In genomic region chr7:79951038-79951437, GRCm38 (mm10) we compare ENCODE assay signal across 14 mouse cellular contexts.
"Had no signal": no experiment of that assay in that cellular context is flagged by ENCODE, and none has a peak within 500 bp of the region (broad histone marks: within the 10 kb centered on the region; RNA-seq: fewer than 3 reads in every experiment).

No protein-coding gene starts in this region.

- H3K9ac ChIP-seq: kidney, embryonic 15.5 days; limb, embryonic 12.5 days; liver, embryonic 14.5 days; lung, embryonic 14.5 days; midbrain, embryonic 13.5 days had no signal

- H3K4me1 ChIP-seq: kidney, embryonic 15.5 days; limb, embryonic 12.5 days; midbrain, embryonic 13.5 days had no signal

- H3K27ac ChIP-seq: kidney, embryonic 15.5 days; limb, embryonic 12.5 days; liver, embryonic 14.5 days; midbrain, embryonic 13.5 days had no signal

- DNase-seq: kidney, postnatal 14 days; layer of hippocampus, postnatal 36 days; liver; lung, postnatal 10 days; lung, postnatal 4 days; right cerebral cortex, adult 18-20 months; right cerebral cortex, postnatal 25 days; thymus, postnatal 4 days had no signal

- ATAC-seq: midbrain, embryonic 13.5 days had no signal

- H3K4me2 ChIP-seq: kidney, embryonic 15.5 days; limb, embryonic 12.5 days; lung, embryonic 14.5 days; midbrain, embryonic 13.5 days had no signal

- H3K4me3 ChIP-seq: kidney, embryonic 15.5 days; limb, embryonic 12.5 days; megakaryocyte, embryonic 14.5 days; midbrain, embryonic 13.5 days had no signal

- H3K27me3 ChIP-seq: kidney, embryonic 15.5 days; limb, embryonic 12.5 days; midbrain, embryonic 13.5 days had no signal

- H3K9me3 ChIP-seq: kidney, embryonic 15.5 days; limb, embryonic 12.5 days; midbrain, embryonic 13.5 days had no signal

- H3K36me3 ChIP-seq: kidney, embryonic 15.5 days; limb, embryonic 12.5 days; midbrain, embryonic 13.5 days had no signal
